Mouse (Mus musculus): ENCODE results near the gene Slc6a2.

- TF ChIP-seq MYOG (IDR thresholded peaks at IDR 0.05; ENCODE audit: control insufficient read depth in 1 of 3, insufficient read depth in 1 of 3, insufficient read length in 2 of 3, low read depth in 2 of 3) (no peak), USF1 (IDR thresholded peaks at IDR 0.05; ENCODE audit: low read depth) (no peak), POLR2AphosphoS2 (IDR thresholded peaks at IDR 0.05; ENCODE audit: insufficient read length, low read depth) (no peak), REST (IDR thresholded peaks at IDR 0.05; ENCODE audit: insufficient read depth, insufficient read length) (no peak), POLR2A (IDR thresholded peaks at IDR 0.05; ENCODE audit: insufficient read length, low read depth) (no peak), CEBPB (IDR thresholded peaks at IDR 0.05; ENCODE audit: insufficient read depth, poor library complexity, severe bottlenecking) (no peak), MAX (IDR thresholded peaks at IDR 0.05; ENCODE audit: low read depth) (no peak), TCF12 (IDR thresholded peaks at IDR 0.05; ENCODE audit: insufficient read depth, poor library complexity, severe bottlenecking) (no peak), TCF3 (IDR thresholded peaks at IDR 0.05; ENCODE audit: insufficient read length, low read depth) (no peak), SRF (IDR thresholded peaks at IDR 0.05; ENCODE audit: control insufficient read depth, insufficient read length, low read depth) (no peak), E2F4 (IDR thresholded peaks at IDR 0.05; ENCODE audit: insufficient read depth) (no peak), MYOD1 (IDR thresholded peaks at IDR 0.05; ENCODE audit: control insufficient read depth in 1 of 3, insufficient read length in 2 of 3, low read depth in 2 of 3) (no peak)
Observed at GRCm38 (mm10) chr8:93043083-93043482, 83.2 kb downstream of the Slc6a2 start.
